Mouse (Mus musculus): ENCODE data around the gene Tspan5. TPM values are rescaled to one million over a fixed set of nuclear protein-coding genes. Genes with fewer than 3 reads are reported as not detected.

Gene Tspan5
- total and polyA plus RNA-seq, 2 experiments from 2014 or later: 99.4 to 156 TPM

DNA sequence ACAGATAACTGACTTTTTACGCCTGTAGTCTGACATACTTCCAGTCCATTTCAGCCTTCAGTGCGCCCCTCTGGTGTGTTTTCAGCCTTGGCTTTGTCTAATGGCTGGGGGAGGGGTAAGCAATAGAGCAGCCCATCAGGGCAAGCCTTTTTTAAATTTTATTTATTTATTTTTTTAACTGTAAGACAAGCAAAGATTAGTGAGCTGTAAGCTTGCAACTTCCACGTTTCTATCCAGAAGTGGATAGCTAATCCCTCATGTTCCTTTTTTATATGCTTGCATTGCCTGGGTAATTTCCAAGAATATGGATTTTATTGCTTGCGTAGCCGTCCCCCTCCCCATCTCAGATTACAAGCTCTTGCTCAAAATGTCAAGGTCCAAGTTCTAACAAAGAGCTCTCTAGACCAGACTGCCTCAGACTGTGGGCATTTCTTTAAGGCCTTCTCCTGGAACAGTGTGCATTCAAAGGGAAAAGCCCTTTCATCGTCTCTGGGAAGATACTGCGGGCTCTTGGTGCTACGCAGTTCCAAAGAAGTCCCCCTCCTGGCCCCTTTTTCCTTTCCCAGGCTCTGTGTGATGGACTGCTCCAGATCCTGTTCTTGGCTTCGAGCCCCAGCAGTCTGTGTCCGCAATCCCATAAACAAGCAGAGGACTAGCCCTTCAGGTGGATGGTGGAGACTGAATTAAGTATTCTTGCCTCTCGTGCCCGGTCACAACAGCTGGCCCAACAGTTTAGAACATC is 116.0 kb downstream of the Tspan5 start:
- TF ChIP-seq CTCF (IDR thresholded peaks at IDR 0.05): no peak
- Histone ChIP-seq H3K9ac (replicated peaks; ENCODE audit: low read length, poor library complexity, severe bottlenecking) (no peak overlapping the region), H3K4me2 (ENCODE audit: low read depth, low read length, poor library complexity, severe bottlenecking) (no peak overlapping the region), H3K27ac (ENCODE audit: low read depth, low read length) (peak overlapping the region; percentile 27; the same call in 1 of the 2 replicates), H3K9me3 (ENCODE audit: low read length) (no peaks in the 10 kb centered on the region), H3K4me1 (ENCODE audit: insufficient read depth, low read length) (peaks cover 55% of the 10 kb centered on the region), H3K36me3 (ENCODE audit: insufficient read depth, low read length) (no peaks in the 10 kb centered on the region), H3K27me3 (ENCODE audit: insufficient read depth, low read length) (no peaks in the 10 kb centered on the region), H3K4me3 (ENCODE audit: low read depth, low read length) (no peak overlapping the region)
- ATAC-seq (ENCODE audit: low FRiP score) (no peak), DNase-seq (ENCODE audit: low spot score) (peak; percentile 66)
- WGBS: 24% methylated on average over 12 of the region's 12 CpGs

DNA sequence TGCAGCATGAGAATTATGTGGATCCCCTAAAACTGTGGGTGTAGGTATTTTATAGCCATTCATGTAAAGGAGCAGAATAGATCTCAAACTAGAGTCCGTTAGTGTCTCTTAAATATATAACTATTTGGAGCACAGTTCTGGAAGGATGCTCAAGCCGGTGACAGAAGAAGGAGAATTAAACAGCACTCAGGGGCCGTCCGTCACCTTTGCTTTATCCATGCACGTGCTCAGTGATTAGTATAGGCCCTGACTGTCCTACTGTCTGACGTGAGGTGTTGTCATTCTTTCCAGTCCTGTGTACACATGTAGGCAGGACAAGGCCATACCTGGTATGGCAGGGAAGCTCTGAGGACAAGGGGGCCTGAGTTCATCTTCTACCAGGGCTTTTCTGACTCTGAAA is 116.7 kb downstream of the Tspan5 start:
- Histone ChIP-seq H3K27ac (ENCODE audit: low read depth, low read length) (peak overlapping the region; percentile 34), H3K9me3 (ENCODE audit: low read length) (no peaks in the 10 kb centered on the region), H3K9ac (replicated peaks; ENCODE audit: low read length, poor library complexity, severe bottlenecking) (no peak overlapping the region), H3K27me3 (ENCODE audit: insufficient read depth, low read length) (no peaks in the 10 kb centered on the region), H3K4me1 (ENCODE audit: insufficient read depth, low read length) (peaks cover 50% of the 10 kb centered on the region), H3K4me3 (ENCODE audit: low read depth, low read length) (no peak overlapping the region), H3K4me2 (ENCODE audit: low read depth, low read length, poor library complexity, severe bottlenecking) (no peak overlapping the region), H3K36me3 (ENCODE audit: insufficient read depth, low read length) (no peaks in the 10 kb centered on the region)
- ATAC-seq (ENCODE audit: low FRiP score) (no peak), DNase-seq (ENCODE audit: low spot score) (no peak)
- no peak for TF ChIP-seq CTCF (IDR thresholded peaks at IDR 0.05)
- 75% methylated on average over 6 of the region's 6 CpGs for WGBS

DNA sequence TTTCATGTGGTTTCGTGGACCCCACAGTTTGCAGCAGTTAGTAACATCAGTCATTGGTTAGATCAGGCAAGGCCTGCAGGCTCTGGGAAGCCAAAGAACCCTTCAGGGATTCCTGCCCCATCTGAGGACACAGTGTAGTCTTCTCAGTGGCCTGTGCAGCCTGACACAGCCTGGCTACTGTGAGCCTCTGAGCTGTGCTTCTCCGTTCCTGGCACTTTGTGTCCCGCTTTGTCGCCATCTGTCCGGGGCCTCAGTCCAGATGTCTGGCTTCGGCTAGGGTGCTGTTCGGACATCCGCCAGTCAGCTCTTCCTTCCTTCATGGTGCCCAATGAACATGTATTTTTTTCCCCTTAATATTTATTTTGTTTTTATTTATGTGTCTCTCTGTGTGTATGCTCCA is 117.2 kb downstream of the Tspan5 start:
- WGBS: 67% methylated on average over 8 of the region's 8 CpGs
- H3K27me3 ChIP-seq (ENCODE audit: insufficient read depth, low read length): no peaks in the 10 kb centered on the region
- peak overlapping the region; percentile 34; the same call in 1 of the 2 replicates for H3K27ac ChIP-seq (ENCODE audit: low read depth, low read length)
- peaks cover 47% of the 10 kb centered on the region for H3K4me1 ChIP-seq (ENCODE audit: insufficient read depth, low read length)
- H3K9me3 ChIP-seq (ENCODE audit: low read length): no peaks in the 10 kb centered on the region
- no peaks in the 10 kb centered on the region for H3K36me3 ChIP-seq (ENCODE audit: insufficient read depth, low read length)
- no peak overlapping the region for H3K4me2 ChIP-seq (ENCODE audit: low read depth, low read length, poor library complexity, severe bottlenecking)
- H3K9ac ChIP-seq (replicated peaks; ENCODE audit: low read length, poor library complexity, severe bottlenecking): no peak overlapping the region
- TF ChIP-seq CTCF (IDR thresholded peaks at IDR 0.05): no peak
- ATAC-seq (ENCODE audit: low FRiP score) (no peak), DNase-seq (ENCODE audit: low spot score) (no peak)
- H3K4me3 ChIP-seq (ENCODE audit: low read depth, low read length): no peak overlapping the region

DNA sequence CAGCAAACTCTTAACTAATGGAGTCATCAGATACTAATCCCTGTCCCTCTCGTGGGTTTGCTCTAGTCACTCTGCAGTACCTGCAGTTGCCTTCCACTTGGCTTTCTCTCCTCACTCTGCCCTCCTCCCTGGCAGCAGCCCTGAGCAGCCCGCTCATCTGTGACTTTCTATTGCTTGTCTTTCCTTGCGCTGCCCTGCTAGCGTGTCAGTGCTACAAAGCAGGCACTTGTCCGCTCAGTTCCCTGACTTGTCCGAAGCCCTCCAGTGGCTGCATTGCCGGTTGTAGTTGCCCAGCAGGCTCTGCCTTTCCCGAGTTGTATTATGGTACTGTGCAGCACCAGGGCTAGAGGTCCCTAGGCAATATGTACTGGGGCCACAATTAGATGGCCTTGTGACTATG is 117.7 kb downstream of the Tspan5 start:
- H3K36me3 ChIP-seq (ENCODE audit: insufficient read depth, low read length): no peaks in the 10 kb centered on the region
- TF ChIP-seq CTCF (IDR thresholded peaks at IDR 0.05): peak; percentile 41; the same call in 1 of the 2 replicates
- H3K9me3 ChIP-seq (ENCODE audit: low read length): no peaks in the 10 kb centered on the region
- 20% methylated on average over 8 of the region's 8 CpGs for WGBS
- H3K4me3 ChIP-seq (ENCODE audit: low read depth, low read length): no peak overlapping the region
- no peaks in the 10 kb centered on the region for H3K27me3 ChIP-seq (ENCODE audit: insufficient read depth, low read length)
- DNase-seq (ENCODE audit: low spot score) (peak; percentile 74), ATAC-seq (ENCODE audit: low FRiP score) (peak; percentile 55; the same call in 1 of the 2 replicates)
- no peak overlapping the region for H3K9ac ChIP-seq (replicated peaks; ENCODE audit: low read length, poor library complexity, severe bottlenecking)
- 0 out of 2 replicates have a peak overlapping the region, but pooled peaks have one; percentile 34 for H3K27ac ChIP-seq (ENCODE audit: low read depth, low read length)
- no peak overlapping the region for H3K4me2 ChIP-seq (ENCODE audit: low read depth, low read length, poor library complexity, severe bottlenecking)
- peaks cover 47% of the 10 kb centered on the region for H3K4me1 ChIP-seq (ENCODE audit: insufficient read depth, low read length)

DNA sequence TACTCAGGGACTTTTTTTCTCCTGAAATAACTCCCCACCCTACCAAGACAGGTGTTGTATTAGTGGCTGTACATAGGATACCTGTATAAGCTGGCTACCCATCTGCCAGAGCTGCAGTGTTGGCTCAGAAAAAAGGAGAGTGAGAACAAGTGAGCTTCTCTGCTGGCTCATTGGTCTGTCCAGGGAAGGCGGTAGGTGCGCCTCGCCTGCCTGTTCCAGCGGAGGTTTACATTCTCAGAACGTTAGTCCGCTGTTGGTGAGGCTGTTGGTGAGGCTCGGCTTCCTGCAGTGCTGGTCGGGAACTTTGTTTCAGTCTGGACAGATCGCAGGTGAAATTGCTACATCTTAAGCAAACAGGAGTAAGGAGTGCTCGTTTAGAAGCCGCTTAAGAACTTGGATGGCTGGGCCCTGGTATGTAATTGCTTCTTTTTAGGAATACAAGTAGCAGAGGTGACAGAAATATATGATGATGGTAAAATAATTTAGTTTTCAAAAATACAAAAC is 118.3 kb downstream of the Tspan5 start:
- Histone ChIP-seq H3K9me3 (ENCODE audit: low read length) (no peaks in the 10 kb centered on the region), H3K4me1 (ENCODE audit: insufficient read depth, low read length) (peaks cover 44% of the 10 kb centered on the region), H3K4me3 (ENCODE audit: low read depth, low read length) (no peak overlapping the region), H3K27me3 (ENCODE audit: insufficient read depth, low read length) (no peaks in the 10 kb centered on the region), H3K4me2 (ENCODE audit: low read depth, low read length, poor library complexity, severe bottlenecking) (no peak overlapping the region), H3K9ac (replicated peaks; ENCODE audit: low read length, poor library complexity, severe bottlenecking) (no peak overlapping the region), H3K27ac (ENCODE audit: low read depth, low read length) (no peak overlapping the region), H3K36me3 (ENCODE audit: insufficient read depth, low read length) (no peaks in the 10 kb centered on the region)
- 74% methylated on average over 11 of the region's 11 CpGs for WGBS
- ATAC-seq (ENCODE audit: low FRiP score) (no peak), DNase-seq (ENCODE audit: low spot score) (no peak)
- no peak for TF ChIP-seq CTCF (IDR thresholded peaks at IDR 0.05)

DNA sequence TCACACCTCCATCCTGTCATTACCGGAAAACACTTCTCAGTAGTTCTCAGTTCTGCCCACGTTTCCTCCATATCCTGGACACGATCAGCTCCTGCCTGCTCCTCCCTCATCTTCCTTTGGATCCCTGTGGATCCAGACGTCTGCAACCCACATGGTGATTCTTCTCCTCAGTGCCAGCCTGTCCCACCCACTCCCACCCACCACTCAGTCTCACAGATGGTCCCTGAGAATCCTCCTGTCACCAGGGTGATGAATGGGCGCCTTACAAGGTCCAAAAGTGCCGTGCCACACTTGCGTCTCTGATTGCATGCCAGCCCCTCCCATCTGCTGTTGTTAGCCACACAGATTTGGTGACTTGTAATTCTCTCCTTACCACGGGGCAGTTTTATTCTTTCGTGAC is 119.0 kb downstream of the Tspan5 start:
- H3K4me1 ChIP-seq (ENCODE audit: insufficient read depth, low read length): peaks cover 39% of the 10 kb centered on the region

More for the DNA sequence above, 119.0 kb downstream of the Tspan5 start:
- DNase-seq (ENCODE audit: low spot score) (peak; percentile 60), ATAC-seq (ENCODE audit: low FRiP score) (no peak)
- 56% methylated on average over 9 of the region's 9 CpGs for WGBS
- no peak overlapping the region for H3K4me2 ChIP-seq (ENCODE audit: low read depth, low read length, poor library complexity, severe bottlenecking)
- H3K27me3 ChIP-seq (ENCODE audit: insufficient read depth, low read length): no peaks in the 10 kb centered on the region
- H3K9me3 ChIP-seq (ENCODE audit: low read length): no peaks in the 10 kb centered on the region
- no peak overlapping the region for H3K9ac ChIP-seq (replicated peaks; ENCODE audit: low read length, poor library complexity, severe bottlenecking)
- TF ChIP-seq CTCF (IDR thresholded peaks at IDR 0.05): no peak
- no peak overlapping the region for H3K27ac ChIP-seq (ENCODE audit: low read depth, low read length)
- no peaks in the 10 kb centered on the region for H3K36me3 ChIP-seq (ENCODE audit: insufficient read depth, low read length)
- no peak overlapping the region for H3K4me3 ChIP-seq (ENCODE audit: low read depth, low read length)
